ENCODE assay signal across 23 mouse cellular contexts in the genomic region with DNA sequence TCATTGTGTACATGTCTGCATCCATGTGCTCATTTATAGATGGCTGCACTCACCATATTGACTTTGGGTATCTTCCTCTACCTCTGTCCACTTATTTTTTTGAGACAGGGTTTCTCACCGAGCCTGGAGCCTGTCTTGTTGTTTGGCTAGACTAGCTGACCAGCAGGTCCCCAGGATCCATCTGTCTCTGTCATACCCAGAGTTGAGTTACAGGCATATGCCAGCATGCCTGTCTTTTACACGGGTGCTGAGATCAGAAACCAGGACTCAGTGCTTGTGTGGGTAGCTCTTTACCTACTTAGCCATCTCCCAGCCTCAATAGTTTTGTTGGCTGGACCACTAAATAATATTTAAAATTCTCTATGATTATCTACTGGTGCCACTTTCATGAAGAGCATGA.
DNase-seq lines count a peak whose midpoint lies in the region; ATAC-seq and TF ChIP-seq lines count a peak whose summit lies in the region.
"Had no signal": no experiment of that assay in that cellular context is flagged by ENCODE, and none has a peak within 500 bp of the region (broad histone marks: within the 10 kb centered on the region; RNA-seq: fewer than 3 reads in every experiment).

No protein-coding gene starts in this region.

- H3K9ac ChIP-seq in forebrain, postnatal 0 days: no peak overlapping the region
- H3K9ac ChIP-seq in forebrain, embryonic 11.5 days (ENCODE audit: low read length): no peak overlapping the region
- H3K9ac ChIP-seq: heart, embryonic 12.5 days; limb, embryonic 12.5 days; liver, postnatal 0 days; midbrain, embryonic 12.5 days had no signal

- H3K9me3 ChIP-seq in forebrain, postnatal 0 days (ENCODE audit: low read length): no peaks in the 10 kb centered on the region
- no peaks in the 10 kb centered on the region for H3K9me3 ChIP-seq in forebrain, embryonic 11.5 days (ENCODE audit: control insufficient read depth, low read length)
- H3K9me3 ChIP-seq: forebrain, embryonic 10.5 days; heart, embryonic 12.5 days; limb, embryonic 12.5 days; midbrain, embryonic 12.5 days had no signal

- ATAC-seq in forebrain, postnatal 0 days: peak; percentile 16; the same call in 1 of the 2 replicates
- ATAC-seq in forebrain, embryonic 11.5 days (replicated peaks; ENCODE audit: low FRiP score): no peak
- ATAC-seq: hindbrain, postnatal 0 days; intestine, postnatal 0 days; liver, postnatal 0 days; Patski had no signal

- H3K4me3 ChIP-seq in forebrain, postnatal 0 days (ENCODE audit: low read depth, low read length): no peak overlapping the region
- H3K4me3 ChIP-seq in forebrain, embryonic 11.5 days (ENCODE audit: low read depth, low read length): no peak overlapping the region
- H3K4me3 ChIP-seq: forebrain, embryonic 10.5 days; heart, embryonic 12.5 days; limb, embryonic 12.5 days; midbrain, embryonic 12.5 days had no signal

- H3K4me2 ChIP-seq in forebrain, postnatal 0 days (ENCODE audit: low read depth): no peak overlapping the region
- H3K4me2 ChIP-seq in forebrain, embryonic 11.5 days (ENCODE audit: low read depth, low read length, severe bottlenecking): no peak overlapping the region
- H3K4me2 ChIP-seq: heart, embryonic 12.5 days; limb, embryonic 12.5 days; liver, embryonic 11.5 days; midbrain, embryonic 12.5 days had no signal

- H3K27ac ChIP-seq in forebrain, postnatal 0 days (ENCODE audit: low read depth, low read length): peak overlapping the region; percentile 76
- H3K27ac ChIP-seq in forebrain, embryonic 11.5 days (ENCODE audit: low read depth, low read length): no peak overlapping the region
- H3K27ac ChIP-seq: forebrain, embryonic 10.5 days; hindbrain, postnatal 0 days; limb, embryonic 12.5 days; midbrain, embryonic 12.5 days had no signal

- peaks cover 4% of the 10 kb centered on the region; the same call in 1 of the 2 replicates for H3K36me3 ChIP-seq in forebrain, postnatal 0 days (ENCODE audit: insufficient read depth)
- H3K36me3 ChIP-seq in forebrain, embryonic 11.5 days (ENCODE audit: control insufficient read depth, insufficient read depth, low read length): no peaks in the 10 kb centered on the region
- H3K36me3 ChIP-seq: forebrain, embryonic 10.5 days; G1E; heart, embryonic 12.5 days; limb, embryonic 12.5 days; midbrain, embryonic 12.5 days had no signal

- TF ChIP-seq CTCF in forebrain, postnatal 0 days (IDR thresholded peaks at IDR 0.05; ENCODE audit: low read depth): no peak

- WGBS in forebrain, postnatal 0 days: 50% methylated on average over 2 of the region's 2 CpGs
- 92% methylated on average over 2 of the region's 2 CpGs for WGBS in forebrain, embryonic 11.5 days

- no peak for DNase-seq in forebrain, postnatal 0 days
- no peak for DNase-seq in forebrain, embryonic 11.5 days (ENCODE audit: low spot score)
- peak; percentile 60 for DNase-seq in cerebellum, adult 11 months
- DNase-seq in cerebellum, adult 8-10 months: peak; percentile 62
- peak; percentile 64 to 69 for DNase-seq in cerebellum, postnatal 36 days
- no peak for DNase-seq in kidney, postnatal 4 days
- DNase-seq in thymus, postnatal 25 days: no peak
- DNase-seq: adrenal gland, postnatal 36 days; gastrocnemius, postnatal 10 days; heart, postnatal 10 days; kidney, postnatal 36 days; liver, postnatal 0 days; lung, postnatal 10 days had no signal

- H3K4me1 ChIP-seq in forebrain, postnatal 0 days (ENCODE audit: insufficient read depth): peaks cover 32% of the 10 kb centered on the region
- H3K4me1 ChIP-seq in forebrain, embryonic 11.5 days (replicated peaks; ENCODE audit: control insufficient read depth, insufficient read depth, low read length): no peaks in the 10 kb centered on the region
- H3K4me1 ChIP-seq: limb, embryonic 12.5 days had no signal

- no peaks in the 10 kb centered on the region for H3K27me3 ChIP-seq in forebrain, postnatal 0 days (ENCODE audit: insufficient read depth, low read length)
- no peaks in the 10 kb centered on the region for H3K27me3 ChIP-seq in forebrain, embryonic 11.5 days (ENCODE audit: control insufficient read depth, insufficient read depth, low read length)
- H3K27me3 ChIP-seq: CH12.LX; heart, embryonic 12.5 days; limb, embryonic 12.5 days; midbrain, embryonic 12.5 days; Patski had no signal

Comparison
In these comparisons a context has a peak if more than half of its experiments do, and no peak if none do; other contexts are left out.
1. DNase-seq: peak in cerebellum, adult 11 months (single experiment), cerebellum, adult 8-10 months (single experiment) and cerebellum, postnatal 36 days (2 of 2); none in forebrain, postnatal 0 days (single experiment), forebrain, embryonic 11.5 days (single experiment), kidney, postnatal 4 days (0 of 2) and thymus, postnatal 25 days (single experiment).